Mouse (Mus musculus): ENCODE measurements at regions not wholly inside any gene's neighbourhood (a gene's known extent, or its start where the extent isn't known, plus 50 kb on each side); places are given as distances from the start of the nearest gene placed in this dataset.

GRCm38 (mm10) chr6:89034455-89034854, 132.4 kb downstream of the Tpra1 start:
- Histone ChIP-seq H3K27me3 (ENCODE audit: control insufficient read depth in 1 of 2, insufficient read depth in 2 of 2, low read length in 2 of 2) (peaks cover 3 to 7% of the 10 kb centered on the region in 2 experiments), H3K4me3 (ENCODE audit: control insufficient read depth in 1 of 2, insufficient read depth in 1 of 2, low read depth in 2 of 2, low read length in 2 of 2) (no peak overlapping the region), H3K4me1 (ENCODE audit: control insufficient read depth in 1 of 2, insufficient read depth in 2 of 2, low read length in 2 of 2) (no peaks in the 10 kb centered on the region), H3K27ac (ENCODE audit: control insufficient read depth, low read depth, low read length) (no peak overlapping the region), H3K36me3 (ENCODE audit: control insufficient read depth in 1 of 2, insufficient read depth in 2 of 2, low read length in 2 of 2) (no peaks in the 10 kb centered on the region), H3K9ac (ENCODE audit: control insufficient read depth, low read depth, low read length, poor library complexity, severe bottlenecking) (no peak overlapping the region), H3K79me2 (ENCODE audit: control insufficient read depth, insufficient read depth, low read length, poor library complexity) (no peaks in the 10 kb centered on the region), H3K9me3 (replicated peaks; ENCODE audit: insufficient read depth, low read length) (no peaks in the 10 kb centered on the region)
- TF ChIP-seq GABPA (IDR thresholded peaks at IDR 0.05; ENCODE audit: low read depth, low read length) (no peak), USF2 (IDR thresholded peaks at IDR 0.05; ENCODE audit: borderline replicate concordance in 1 of 2, insufficient read depth in 1 of 2, low read depth in 1 of 2, low read length in 2 of 2) (no peak), MAX (IDR thresholded peaks at IDR 0.05; ENCODE audit: low read length) (no peak), RCOR1 (IDR thresholded peaks at IDR 0.05; ENCODE audit: low read depth, low read length) (no peak), MXI1 (IDR thresholded peaks at IDR 0.05; ENCODE audit: low read depth, low read length) (no peak), HCFC1 (IDR thresholded peaks at IDR 0.05; ENCODE audit: low read depth, low read length) (no peak), USF1 (IDR thresholded peaks at IDR 0.05; ENCODE audit: low read depth, low read length) (no peak), ETS1 (IDR thresholded peaks at IDR 0.05; ENCODE audit: low read depth, low read length) (no peak), EP300 (IDR thresholded peaks at IDR 0.05; ENCODE audit: low read depth in 1 of 2, low read length in 2 of 2) (no peak), CTCF (IDR thresholded peaks at IDR 0.05 in 2 of 3, conservative IDR thresholded peaks at IDR 0.05 in 1 of 3; ENCODE audit: control insufficient read depth in 1 of 3, insufficient read depth in 1 of 3, low read depth in 2 of 3, low read length in 3 of 3, poor library complexity in 1 of 3, severe bottlenecking in 1 of 3) (no peak), NRF1 (IDR thresholded peaks at IDR 0.05; ENCODE audit: insufficient read depth, low read depth, low read length, poor library complexity, severe bottlenecking) (no peak), MYB (IDR thresholded peaks at IDR 0.05; ENCODE audit: low read depth, low read length) (no peak), E2F4 (IDR thresholded peaks at IDR 0.05; ENCODE audit: borderline replicate concordance, low read depth, low read length) (no peak), RAD21 (IDR thresholded peaks at IDR 0.05; ENCODE audit: low read depth, low read length) (no peak), JUND (IDR thresholded peaks at IDR 0.05; ENCODE audit: low read depth, low read length) (no peak), MEF2A (IDR thresholded peaks at IDR 0.05; ENCODE audit: extremely low read depth, insufficient replicate concordance, low read depth, low read length, poor library complexity, severe bottlenecking) (no peak), TBP (IDR thresholded peaks at IDR 0.05; ENCODE audit: low read depth, low read length) (no peak), MYC (IDR thresholded peaks at IDR 0.05; ENCODE audit: low read depth, low read length) (no peak), CHD1 (IDR thresholded peaks at IDR 0.05; ENCODE audit: low read depth, low read length) (no peak), SIN3A (IDR thresholded peaks at IDR 0.05; ENCODE audit: low read length) (no peak)
- no peak for DNase-seq (ENCODE audit: low read depth, low spot score)

Measured in MEL (cell line).